Mouse (Mus musculus): Measurements from ENCODE around the gene Hspbap1.

Gene Hspbap1

DNA sequence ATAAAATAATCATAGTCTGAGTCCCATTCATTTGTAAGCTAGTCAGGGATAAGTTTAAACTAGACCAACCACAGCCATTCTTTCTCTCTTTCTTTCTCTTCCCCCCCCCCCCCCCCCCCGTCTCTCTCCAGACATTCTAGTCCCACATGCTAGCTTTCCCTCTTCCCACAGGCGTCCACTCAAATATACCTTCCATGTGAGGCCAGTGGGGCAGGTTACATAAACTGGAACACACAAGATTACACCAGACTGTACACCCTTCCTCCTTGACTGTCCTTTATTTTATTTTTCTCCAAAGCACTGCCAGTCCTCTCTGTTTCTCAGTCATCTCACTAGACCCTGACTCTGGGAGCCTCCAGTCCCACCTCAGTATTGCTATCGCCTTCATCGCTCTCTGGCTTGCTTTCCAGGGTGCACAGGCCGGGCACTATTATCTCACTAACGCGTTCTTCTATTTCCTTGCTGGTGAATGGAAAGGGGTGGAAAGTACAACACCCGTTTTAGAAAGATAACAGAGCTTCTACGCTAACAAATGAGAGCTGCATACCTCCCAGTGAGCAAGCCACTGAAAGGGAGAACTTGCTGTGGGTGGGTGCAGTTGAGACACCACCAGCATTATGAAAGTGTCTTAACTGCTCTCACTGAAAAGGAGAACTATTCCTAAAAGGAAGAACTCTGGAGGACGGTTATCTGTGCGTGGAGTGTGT is 6.4 kb upstream of the Hspbap1 start:
- DNase-seq (ENCODE audit: low spot score) = no peak

DNA sequence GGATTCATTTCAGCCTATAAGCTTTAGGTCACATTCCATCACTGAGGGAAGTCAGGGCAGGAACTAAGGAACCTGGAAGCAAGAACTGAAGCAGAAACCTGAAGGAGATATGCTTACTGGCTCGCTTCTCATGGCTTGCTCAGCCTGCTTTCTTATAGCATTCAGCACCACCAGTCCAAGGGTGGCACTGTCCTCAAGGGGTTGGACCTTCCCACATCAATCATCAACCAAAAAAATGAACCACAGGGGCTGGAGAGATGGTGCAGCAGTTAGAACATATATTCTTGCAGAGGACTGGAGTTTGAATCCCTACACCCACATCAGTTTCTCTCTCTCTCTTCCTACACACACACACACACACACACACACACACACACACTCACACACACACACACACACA is 5.2 kb upstream of the Hspbap1 start:
- no peak for DNase-seq (ENCODE audit: low spot score)

DNA sequence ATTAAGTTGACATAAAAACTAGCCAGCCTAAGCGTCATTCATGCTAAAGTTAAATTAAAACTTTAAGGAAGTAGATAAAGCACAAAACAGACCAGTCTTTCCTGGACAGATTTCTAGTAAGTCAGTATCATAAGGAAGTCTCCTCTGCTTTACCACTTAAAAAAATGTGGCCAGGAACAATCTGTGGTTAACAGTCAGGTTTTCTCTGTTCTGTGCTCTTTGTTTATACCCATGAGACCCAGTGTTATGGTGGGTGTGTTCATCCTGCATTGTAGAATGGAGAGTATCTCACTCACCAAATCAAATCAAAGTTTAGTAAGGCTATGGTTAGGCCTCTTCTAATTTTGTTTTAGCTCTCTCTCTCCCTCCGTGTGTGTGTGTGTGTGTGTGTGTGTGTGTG is 4.7 kb upstream of the Hspbap1 start:
- DNase-seq (ENCODE audit: low spot score) = no peak

DNA sequence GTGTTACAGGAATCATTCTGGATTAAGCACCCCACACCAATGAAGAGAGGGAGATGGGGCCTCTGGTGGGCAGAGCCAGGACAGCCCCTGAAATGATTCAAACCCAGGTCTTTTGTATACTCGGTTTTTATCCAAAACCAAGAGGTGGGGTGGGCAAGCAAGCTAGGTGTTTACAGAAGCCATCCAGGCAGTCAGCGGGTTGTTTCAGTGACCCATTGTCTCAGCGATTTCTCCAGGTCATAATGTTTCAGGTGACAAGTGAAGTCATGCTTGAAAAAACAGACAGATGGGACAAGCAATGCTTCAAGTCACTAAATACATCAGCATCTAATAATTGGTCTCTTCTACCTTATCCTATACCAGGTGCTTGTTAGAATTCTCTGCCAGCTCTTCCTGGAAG is 3.8 kb upstream of the Hspbap1 start:
- DNase-seq (ENCODE audit: low spot score) = no peak

DNA sequence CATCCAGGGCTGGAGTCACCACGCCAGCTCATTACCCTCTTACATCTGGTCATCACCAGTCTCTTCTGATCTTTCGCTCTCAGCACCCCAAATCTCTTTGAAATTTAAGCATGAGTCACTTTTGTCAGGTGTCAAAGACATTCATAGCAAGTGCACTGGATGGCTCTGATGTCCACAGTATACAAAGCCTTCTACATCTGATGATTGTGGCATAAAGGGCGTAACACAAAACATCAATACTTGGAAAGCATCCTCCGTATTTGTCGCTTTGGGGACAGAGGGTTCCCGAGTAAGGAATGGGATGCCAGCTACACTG is 1.7 kb upstream of the Hspbap1 start:
- DNase-seq (ENCODE audit: low spot score) = no peak

DNA sequence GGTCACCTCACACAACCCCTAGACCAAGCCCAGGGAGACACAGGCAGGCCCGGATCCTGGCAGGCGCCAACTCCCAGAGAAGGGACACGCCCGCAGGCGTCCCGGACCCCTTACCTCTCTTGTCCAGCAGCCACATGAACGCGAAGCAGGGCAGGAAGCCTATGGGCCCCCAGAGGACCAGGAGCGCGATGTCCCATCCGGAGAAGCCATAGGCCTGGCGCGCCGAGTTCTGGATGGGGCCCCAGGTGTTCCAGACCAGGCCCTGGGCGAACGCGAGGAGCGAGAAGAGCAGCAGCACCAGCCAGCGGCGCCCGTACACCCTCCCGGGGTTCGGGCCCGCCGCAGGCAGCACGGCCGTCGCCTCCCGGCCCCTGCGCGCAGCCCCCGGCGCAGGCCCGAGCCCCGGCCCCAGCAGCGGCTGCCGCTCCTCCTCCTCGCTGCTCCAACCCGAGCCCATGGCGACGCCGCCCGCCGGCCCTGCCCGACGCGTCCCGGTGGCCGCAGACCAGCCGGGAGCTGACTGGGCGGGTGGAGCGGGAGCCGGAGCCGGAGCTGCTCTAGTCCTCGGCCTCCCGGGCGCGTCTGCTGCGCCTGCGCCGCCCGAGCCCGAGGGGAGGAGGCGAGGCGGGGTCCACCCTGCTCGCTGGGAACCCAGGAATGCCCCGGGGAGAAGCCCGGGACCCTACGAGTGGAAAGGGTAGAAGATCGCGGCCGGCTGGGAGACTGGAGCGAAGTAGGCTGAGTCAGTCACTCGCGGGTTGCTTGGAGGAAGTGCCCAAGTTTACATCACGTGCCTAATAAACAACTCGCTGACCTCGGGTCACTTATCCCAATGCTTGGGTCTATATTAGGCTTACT is 1.2 kb upstream of the Hspbap1 start, which contains the start of gene Dirc2:
Gene Dirc2 (minus strand): TSS at position 572 of the 858 bp plus-strand sequence.
- DNase-seq (ENCODE audit: low spot score) = peak; percentile 60

DNA sequence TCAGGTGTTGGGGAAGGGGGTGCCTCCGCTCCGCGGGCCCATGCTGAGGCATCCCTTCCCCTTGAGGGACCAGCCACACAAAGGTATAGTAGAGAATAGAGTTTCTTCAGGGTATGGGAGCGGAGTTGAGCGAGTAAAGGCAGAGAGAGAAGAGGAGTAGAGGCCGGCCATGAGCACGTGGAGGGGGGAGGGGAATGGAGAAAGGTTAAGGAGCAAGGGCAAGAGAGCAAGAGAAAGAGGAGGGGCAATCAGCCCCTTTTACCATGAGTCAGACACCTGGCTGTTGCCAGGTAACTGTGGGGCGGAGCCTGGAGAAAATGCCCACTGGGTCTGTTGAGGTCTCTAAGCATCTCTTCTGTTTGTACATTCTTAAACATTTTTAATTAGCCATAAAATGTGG is 966 bp downstream of the Hspbap1 start:
- no peak for DNase-seq (ENCODE audit: low spot score)

DNA sequence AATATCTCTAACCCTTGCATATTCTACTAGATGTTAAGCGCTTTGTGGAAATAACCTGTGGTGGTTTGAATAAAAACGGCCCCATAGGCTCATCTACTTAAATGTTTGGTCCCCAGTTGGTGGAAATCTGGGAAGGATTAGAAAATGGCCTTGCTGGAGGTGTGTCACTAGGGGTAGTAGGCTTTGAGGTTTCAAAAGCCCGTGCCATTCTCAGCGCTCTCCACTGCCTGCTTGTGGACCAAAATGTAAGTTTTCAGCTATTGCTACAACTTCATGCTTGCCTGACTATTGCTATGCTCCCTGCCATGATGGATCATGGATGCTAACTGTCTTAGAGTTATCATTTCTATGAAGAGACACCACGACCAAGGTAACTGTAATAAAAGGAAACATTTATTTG is 1.4 kb downstream of the Hspbap1 start:
- no peak for DNase-seq (ENCODE audit: low spot score)

DNA sequence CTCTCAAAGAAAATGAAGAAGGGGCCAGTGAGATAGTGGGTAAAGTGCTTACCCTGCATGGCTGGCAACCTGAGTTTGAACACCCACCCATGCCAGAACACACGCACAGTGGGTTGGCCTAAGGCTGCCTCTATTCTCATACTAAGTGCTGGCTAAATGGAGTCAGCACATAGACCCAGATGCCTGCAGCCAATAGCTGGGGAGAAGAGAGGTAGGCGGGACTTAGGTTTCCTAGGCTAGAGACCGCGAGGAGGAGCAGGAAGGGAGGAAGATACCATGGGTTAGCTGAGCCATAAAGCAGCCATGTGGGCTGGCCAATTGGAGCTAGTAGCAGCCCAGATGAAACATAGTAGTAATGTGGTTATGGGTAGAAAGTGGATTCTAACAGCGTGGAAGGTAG is 2.4 kb downstream of the Hspbap1 start:
- no peak for DNase-seq (ENCODE audit: low spot score)

DNA sequence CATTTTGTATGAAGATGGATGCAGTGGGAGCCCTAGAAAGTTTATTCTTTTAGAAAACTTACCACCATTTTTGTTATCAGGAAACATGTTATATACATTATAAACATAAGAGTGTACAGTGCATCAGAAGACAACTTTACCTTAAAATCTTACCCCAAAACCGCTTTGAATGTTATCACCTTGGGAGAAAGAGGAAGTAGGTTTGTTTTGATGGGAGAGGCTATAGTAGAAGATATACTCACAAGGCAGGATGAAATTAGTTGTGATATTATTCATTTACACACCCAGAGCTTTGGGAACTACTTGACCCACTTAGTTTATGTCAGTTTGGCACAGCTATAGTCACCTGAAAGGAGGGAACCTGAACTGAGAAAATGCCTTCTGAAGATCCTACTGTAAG is 5.7 kb downstream of the Hspbap1 start:
- DNase-seq (ENCODE audit: low spot score) = no peak

DNA sequence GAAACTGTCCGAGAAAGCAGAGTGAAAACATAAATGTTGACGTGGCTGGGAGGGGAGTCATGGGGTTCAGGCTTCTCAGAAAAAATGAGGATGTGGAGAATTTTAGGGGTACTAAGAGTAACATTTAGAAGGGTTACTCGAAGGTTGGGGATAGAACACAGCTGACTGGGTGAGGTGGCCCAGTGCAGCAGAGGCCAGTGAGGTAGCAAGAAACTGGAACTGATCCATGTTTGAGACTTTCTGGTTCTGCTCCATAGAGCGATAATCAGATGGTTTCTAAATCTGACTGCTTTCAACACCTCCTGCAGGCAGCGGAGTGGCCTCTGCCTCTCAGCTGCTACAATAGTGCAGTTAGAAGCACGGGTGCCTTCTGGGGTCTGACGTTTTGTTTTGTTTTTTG is 6.6 kb downstream of the Hspbap1 start:
- DNase-seq (ENCODE audit: low spot score) = no peak

DNA sequence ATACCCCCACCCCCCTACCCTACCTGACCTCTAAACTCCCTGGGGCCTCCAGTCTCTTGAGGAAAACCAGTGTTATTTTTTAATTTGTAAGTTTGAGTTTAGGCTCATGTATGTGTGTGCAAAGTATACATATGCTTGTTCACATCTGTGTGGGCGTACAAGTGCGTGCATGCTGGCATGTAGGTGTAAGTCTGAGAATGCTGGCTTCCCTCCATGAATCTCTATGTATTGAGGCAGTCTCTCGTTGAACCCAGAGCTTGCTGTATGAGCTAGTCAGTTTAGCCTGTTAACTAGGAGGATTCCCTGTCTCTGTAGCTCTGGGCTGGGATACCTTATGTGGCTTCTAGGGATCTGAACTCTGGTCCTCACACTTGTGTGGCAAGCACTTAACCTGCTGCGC is 7.6 kb downstream of the Hspbap1 start:
- no peak for DNase-seq (ENCODE audit: low spot score)

DNA sequence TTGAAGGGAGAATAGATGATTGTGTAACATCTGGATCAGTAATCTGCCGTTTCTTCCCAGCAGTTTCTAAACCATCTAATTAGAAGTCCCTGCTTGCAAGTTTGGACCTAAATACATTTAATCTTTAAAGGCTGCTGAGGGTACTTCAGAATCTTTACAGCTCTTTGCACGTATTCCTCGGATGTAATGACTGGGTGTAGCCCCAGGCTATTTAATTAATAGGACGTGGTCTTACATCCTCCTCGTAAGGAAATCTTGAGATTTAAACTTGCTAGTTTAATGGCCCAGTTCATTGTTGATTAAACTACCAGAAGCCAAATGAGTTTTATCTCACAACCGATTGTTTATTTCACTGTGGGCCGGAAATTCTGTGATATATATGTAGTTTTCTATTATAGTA is 9.5 kb downstream of the Hspbap1 start:
- no peak for DNase-seq (ENCODE audit: low spot score)

DNA sequence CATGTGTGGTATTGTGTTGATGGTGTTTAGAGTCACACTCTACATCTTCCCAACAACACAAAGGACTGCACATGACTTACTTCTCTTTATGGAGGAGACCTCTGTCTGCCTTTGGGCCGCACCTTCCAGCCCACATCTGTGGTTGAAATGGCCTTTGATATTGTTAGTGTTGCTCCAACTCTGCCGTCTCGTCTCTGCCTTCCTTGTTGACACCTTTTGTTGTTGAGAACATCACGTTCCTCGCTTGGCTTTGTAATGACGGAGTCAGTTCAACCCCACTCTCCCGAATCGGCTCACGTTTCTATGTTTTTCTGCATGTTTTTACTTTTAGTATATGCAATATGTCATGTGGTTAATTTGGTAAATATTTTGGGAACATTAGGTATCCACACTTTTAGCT is 10.9 kb downstream of the Hspbap1 start:
- no peak for DNase-seq (ENCODE audit: low spot score)

DNA sequence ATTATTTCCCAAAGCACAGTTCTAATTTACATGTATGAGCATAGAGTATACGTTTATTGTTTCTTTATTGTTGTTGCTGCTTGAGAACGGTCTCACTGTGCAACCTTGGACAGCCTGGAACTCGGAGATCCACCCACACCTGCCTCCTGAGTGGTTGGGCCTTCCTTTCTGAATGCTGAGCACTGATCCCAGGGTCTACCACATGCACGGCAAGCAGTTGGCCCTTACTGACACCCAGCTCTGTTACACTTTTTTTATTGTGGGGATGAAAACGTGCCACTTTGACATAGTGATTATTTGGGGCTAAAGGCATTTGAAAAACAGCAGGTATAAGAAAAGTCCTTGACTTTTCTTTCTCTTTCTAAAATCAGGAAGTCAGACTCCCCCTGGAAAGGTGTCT is 11.5 kb downstream of the Hspbap1 start:
- DNase-seq (ENCODE audit: low spot score) = no peak

DNA sequence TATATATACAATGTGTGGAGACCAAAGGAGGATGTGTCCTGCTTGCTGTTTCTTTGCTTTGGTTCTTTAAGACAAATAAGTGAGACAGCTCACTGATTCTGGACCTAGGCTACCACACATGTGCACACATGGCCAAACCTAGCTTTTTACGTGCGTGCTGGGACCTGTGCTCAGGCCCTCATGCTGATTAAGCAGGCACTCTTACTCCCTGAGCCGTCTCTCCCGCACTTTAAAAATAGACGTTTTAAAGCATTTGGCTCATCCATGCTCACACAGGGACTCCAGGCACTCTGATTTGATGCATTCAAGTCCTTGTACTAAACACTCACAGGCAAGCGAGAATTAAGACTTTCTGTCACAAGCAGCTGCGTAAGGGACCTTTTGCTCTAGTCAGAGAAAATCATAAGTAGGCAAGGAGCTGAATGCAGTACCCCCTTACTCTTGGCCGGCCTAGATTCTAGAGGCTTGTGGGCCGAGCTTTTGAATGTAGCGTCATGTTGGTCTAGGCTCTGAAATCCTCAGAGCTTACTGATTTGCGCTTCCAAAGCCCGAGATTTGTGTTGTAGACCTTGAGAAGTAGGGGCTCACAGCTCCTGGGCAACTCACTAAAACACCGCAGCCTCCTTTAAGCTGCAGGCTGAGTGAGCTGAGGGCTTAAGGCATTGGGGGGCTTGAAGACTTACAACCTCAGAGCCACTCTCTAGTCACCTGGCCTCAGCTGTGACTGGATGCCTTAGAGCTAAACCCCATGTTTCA is 12.5 kb downstream of the Hspbap1 start:
- no peak for DNase-seq (ENCODE audit: low spot score)

DNA sequence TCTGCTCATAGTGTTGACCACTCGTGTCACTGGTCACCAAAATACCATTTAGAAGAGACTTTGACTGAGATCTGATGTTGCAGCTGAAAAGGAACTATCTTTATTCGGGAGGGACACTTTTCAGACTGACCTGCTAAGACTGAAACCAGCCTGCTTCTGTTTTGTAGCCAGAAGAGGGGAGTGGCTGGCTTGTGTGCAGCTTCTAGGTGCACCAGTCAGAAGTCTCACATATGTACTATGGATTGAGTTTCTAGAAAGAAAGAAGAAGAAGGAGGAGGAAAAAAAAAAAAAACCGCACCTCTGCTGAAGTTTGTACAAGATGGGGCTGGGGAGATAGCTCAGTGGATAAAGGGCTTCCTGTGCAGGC is 13.0 kb downstream of the Hspbap1 start:
- no peak for DNase-seq (ENCODE audit: low spot score)

DNA sequence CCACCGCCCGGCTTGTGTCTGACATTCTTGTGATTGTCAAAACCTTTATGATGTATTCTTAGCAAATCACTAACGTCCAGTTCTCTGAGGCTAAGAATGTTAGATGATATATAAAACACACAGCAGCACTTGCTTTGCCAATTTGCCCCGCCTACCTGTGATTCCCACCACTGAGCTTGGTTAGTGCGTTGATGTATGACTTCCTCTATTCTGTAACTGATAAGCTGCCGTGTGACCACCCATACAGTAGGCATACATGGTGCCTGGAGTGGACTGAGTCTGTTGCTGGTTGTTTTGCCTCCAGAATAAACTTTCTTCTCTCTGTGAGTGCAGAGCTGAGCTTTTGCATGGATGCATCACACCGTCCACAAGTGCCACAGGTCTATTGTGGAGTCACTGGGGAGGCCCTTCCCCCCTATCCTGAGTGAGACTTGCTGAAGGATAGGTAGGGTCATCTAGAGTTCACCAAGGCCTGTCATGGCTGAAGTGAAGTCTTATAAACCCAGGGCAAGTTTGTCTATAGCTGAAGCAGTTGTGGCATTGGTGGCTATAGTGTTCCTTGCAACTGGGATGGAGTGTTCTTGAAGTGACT is 14.1 kb downstream of the Hspbap1 start:
- no peak for DNase-seq (ENCODE audit: low spot score)

DNA sequence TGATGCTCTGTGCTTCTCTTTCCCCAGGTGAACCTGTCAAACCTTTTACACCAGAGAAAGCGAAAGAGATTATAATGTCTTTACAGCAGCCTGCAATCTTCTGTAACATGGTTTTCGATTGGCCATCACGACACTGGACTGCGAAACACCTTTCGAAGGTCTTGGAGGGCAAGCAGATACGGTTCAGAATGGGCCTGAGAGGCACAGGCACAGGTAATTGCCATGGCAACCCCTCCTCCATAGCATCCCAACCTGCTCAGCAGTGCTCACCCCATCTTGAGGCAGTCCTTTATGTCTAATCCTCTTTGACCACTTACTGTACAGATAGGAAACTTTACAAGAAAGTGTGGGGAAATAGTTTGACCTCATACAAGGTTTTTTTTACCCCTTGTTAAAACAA is 17.0 kb downstream of the Hspbap1 start:
- no peak for DNase-seq (ENCODE audit: low spot score)

DNA sequence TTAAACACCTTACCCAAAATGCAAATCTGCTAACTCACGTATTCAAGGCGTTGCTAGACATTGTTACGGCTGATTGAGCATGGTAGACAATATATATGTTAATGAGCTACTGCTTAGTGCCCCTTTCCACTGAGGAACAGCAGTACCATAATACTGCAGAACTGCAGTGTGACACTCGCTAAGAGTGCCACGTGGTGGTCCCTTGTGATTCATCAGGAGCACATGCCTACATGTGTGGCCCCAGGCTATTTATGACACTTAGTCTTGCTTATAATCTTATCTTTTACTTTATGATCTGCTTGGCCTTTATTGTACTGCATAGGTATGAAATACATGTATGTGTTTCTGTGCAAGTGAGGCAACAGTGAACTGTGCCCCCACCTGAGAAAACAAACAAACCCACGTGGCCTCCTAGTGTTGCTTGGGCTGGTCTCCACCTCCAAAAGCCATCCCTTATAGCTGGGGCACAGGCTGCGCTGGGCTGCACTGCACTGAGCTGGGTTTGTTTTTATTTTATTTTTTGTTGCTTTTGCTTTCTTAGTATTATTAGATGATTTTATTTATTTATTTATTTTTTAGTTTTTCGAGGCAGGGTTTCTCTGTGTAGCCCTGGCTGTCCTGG is 17.5 kb downstream of the Hspbap1 start:
- no peak for DNase-seq (ENCODE audit: low spot score)

DNA sequence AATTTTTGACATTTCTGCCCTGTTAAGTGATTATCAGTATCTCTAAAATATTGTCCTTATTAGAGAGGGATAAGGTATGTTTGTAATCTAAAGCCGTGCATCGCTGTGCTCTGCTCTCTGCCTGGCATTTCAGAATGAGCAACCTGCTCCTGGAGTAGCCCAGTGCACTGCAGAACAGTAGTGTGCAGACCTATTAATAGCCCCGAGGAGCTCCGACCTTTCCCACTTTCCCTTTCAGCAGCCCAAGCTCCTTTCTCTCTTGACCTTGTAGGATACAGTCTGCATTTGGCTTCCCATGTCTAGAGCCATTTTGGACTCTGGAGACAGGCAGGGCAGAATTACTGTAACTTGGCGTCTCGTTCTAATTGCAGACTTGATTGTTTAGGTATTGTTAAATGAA is 18.2 kb downstream of the Hspbap1 start:
- DNase-seq (ENCODE audit: low spot score) = no peak

DNA sequence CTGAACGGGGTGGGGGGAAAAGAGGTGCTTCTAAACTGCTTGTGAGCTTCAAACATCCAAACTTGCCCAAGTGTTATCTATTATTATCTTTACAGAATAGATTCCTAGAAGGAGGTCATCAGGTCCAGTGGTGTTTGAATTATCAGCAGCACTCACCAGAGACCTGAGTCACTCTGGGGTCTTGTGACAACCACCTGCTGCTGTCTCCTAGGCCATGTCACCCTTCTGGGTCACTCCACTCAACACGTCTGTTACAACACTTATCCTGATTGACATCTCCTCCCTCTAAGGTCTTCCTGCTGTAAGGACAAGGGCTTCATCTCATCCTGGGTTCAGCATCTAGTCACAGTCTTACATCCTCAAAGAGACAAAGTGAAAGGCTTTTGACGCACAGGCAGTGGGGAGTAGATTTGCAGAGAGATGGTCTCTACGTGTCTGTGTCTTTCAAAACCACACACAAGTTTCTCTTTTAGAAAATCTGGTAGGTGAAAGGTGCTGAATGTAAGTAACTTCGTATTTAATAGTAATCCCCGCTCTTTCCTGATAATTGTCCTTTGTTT is 21.9 kb downstream of the Hspbap1 start:
- DNase-seq (ENCODE audit: low spot score) = no peak
